Mouse (Mus musculus): Measurements from ENCODE around the gene Memo1.

Gene Memo1

GRCm38 (mm10) chr17:74293687-74294425 lies 1.5 kb downstream of the Memo1 start:
- DNase-seq (ENCODE audit: low read depth), result no peak

GRCm38 (mm10) chr17:74291640-74292361 lies 3.5 kb downstream of the Memo1 start:
- DNase-seq (ENCODE audit: low read depth), result no peak

- DNase-seq (ENCODE audit: low read depth), result no peak
Measured at GRCm38 (mm10) chr17:74290869-74291268, 4.5 kb downstream of the Memo1 start.

GRCm38 (mm10) chr17:74290198-74290597 lies 5.1 kb downstream of the Memo1 start:
- DNase-seq (ENCODE audit: low read depth), result no peak

- DNase-seq (ENCODE audit: low read depth), result no peak
Measured at GRCm38 (mm10) chr17:74288626-74289025, 6.7 kb downstream of the Memo1 start.

- no peak for DNase-seq (ENCODE audit: low read depth)
Measured at GRCm38 (mm10) chr17:74286140-74286730, 9.1 kb downstream of the Memo1 start.

- no peak for DNase-seq (ENCODE audit: low read depth)
Measured at GRCm38 (mm10) chr17:74285730-74286129, 9.6 kb downstream of the Memo1 start.

- no peak for DNase-seq (ENCODE audit: low read depth)
Measured at GRCm38 (mm10) chr17:74284397-74285115, 10.8 kb downstream of the Memo1 start.

- DNase-seq (ENCODE audit: low read depth), result no peak
Measured at GRCm38 (mm10) chr17:74282024-74282423, 13.3 kb downstream of the Memo1 start.

GRCm38 (mm10) chr17:74278966-74279869 lies 16.1 kb downstream of the Memo1 start:
- DNase-seq (ENCODE audit: low read depth), result no peak

GRCm38 (mm10) chr17:74274471-74274870 lies 20.9 kb downstream of the Memo1 start:
- DNase-seq (ENCODE audit: low read depth), result no peak

GRCm38 (mm10) chr17:74272683-74273205 lies 22.6 kb downstream of the Memo1 start:
- DNase-seq (ENCODE audit: low read depth), result no peak

GRCm38 (mm10) chr17:74271541-74272268 lies 23.6 kb downstream of the Memo1 start:
- DNase-seq (ENCODE audit: low read depth), result no peak

GRCm38 (mm10) chr17:74270205-74270604 lies 25.1 kb downstream of the Memo1 start:
- DNase-seq (ENCODE audit: low read depth), result no peak

- DNase-seq (ENCODE audit: low read depth), result no peak
Measured at GRCm38 (mm10) chr17:74267415-74268180, 27.7 kb downstream of the Memo1 start.

- DNase-seq (ENCODE audit: low read depth), result no peak
Measured at GRCm38 (mm10) chr17:74265636-74266035, 29.7 kb downstream of the Memo1 start.

- DNase-seq (ENCODE audit: low read depth), result no peak
Measured at GRCm38 (mm10) chr17:74265156-74265505, 30.2 kb downstream of the Memo1 start.

GRCm38 (mm10) chr17:74264333-74265155 lies 30.8 kb downstream of the Memo1 start:
- DNase-seq (ENCODE audit: low read depth), result peak; percentile 53

- DNase-seq (ENCODE audit: low read depth), result no peak
Measured at GRCm38 (mm10) chr17:74262415-74262814, 32.9 kb downstream of the Memo1 start.

All from fibroblast of lung, adult 2 months (primary cell).